Mouse (Mus musculus) urinary bladder, postnatal 4 days (tissue): ENCODE results near the gene Syngap1.
A peak's percentile ranks its signal among the peaks of the same experiment; 100 is the strongest.
"Not testable (repeated sequence)": the region's sequence is repeated elsewhere in the genome, so short reads cannot be mapped to it uniquely, and the experiment has no call there.

Experiments used
- DNase-seq, 2 experiments: peaks; one replicate each; pipeline ENCODE4 v3.0.0; 2021 to 2022; ENCODE audit warnings: low spot score in 2 of 2

Gene Syngap1

DNA sequence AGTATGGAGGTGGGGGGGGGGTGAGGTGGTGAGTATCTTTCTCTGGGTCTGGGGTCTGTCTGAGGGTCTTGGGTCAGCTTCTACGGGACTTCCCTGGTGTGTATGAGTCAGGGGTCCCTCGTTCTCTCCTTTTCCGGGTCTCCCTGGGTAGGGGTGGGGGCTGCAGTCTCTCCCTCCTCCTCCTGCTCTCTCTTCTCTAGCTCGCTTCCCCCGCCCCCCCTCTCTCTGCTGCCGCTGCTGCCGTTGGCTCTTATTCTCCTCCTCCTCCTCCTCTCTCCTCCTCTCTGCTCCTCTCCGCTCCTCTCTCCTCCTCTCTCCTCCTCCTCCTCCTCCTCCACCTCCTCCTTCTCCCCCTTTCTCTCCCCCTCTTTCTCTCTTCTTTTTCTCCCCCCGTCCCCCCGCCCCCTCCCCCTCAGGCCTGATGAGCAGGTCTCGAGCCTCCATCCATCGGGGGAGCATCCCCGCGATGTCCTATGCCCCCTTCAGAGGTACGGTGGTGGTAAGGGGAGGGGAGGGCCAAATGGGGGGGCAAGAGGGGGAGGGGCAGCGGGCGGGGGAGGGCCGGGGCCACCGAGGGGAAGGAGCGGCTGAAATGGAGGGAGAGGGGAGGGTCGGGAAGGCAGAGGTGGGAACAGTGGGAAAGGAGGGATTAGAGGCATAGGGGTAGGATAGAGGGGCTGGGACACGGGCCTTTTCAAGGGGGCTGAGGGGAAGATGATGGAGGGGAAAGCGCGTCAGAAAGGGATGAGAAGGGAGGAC is at the start of gene Syngap1:
Syngap1 (plus strand) TSS at position 223 of the 759 bp plus-strand sequence.
- peak in 1 of 2 experiments; percentile 21 for DNase-seq

DNA sequence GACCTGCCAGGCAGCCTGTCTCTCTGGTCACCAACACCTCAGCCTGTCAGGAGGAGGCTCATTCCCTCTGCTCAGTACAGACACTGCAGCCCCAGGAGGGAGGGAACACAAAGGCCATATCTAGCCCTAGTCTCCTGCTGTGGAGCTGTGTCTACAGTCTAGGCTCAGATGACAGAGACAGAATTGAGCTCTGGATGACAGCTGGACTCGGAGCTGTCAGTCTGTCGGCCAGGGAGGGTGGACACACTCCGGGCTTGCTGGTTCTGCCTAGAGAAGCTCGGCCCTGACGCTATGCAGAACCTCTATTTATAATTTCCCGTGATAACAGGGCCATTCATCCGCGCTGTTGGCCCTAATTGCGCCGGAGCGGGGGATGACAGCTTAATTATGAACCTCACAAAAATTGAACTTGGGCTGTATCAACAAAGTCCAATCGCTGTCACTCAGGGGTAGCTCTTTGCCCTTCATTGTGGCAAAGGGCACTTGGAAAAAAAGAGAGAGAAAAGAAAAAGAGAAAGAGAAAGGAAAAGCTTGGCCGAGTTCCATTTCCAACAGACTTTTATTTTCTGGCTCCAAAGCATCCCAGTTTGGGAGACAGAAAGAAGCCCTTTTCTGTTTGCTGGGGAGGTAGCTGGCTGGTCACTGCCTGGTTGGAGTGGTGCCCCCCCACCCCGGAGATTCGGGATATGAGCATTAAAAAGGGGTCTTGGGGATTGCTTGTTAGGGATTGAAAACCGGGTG is 48.2 kb upstream of the Syngap1 start:
- no peak for DNase-seq

- DNase-seq, result no peak
Measured at GRCm38 (mm10) chr17:26893492-26893891, 47.6 kb upstream of the Syngap1 start.

- DNase-seq, result no peak
Measured at GRCm38 (mm10) chr17:26894342-26894741, 46.7 kb upstream of the Syngap1 start.

DNA sequence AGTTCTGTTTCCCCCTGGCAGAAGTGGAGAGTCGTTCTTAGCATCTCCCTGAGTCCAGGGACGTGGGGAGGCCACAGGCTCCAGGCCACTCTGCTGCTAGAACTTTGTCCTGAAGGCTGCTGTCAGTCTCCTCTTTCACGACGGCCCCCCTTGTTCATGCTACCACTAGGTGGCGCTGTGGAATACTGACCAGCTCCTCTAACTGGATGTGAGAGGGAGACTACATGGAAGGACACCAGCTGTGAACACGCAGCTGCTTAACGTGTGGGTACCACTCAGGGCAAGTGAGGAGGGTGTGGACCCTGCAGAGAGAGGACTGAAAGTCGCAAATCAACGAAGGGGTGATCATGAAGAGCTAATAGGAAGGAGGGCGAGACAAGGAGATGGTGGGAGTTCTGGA is 45.5 kb upstream of the Syngap1 start:
- peak; percentile 37 to 75 for DNase-seq

DNA sequence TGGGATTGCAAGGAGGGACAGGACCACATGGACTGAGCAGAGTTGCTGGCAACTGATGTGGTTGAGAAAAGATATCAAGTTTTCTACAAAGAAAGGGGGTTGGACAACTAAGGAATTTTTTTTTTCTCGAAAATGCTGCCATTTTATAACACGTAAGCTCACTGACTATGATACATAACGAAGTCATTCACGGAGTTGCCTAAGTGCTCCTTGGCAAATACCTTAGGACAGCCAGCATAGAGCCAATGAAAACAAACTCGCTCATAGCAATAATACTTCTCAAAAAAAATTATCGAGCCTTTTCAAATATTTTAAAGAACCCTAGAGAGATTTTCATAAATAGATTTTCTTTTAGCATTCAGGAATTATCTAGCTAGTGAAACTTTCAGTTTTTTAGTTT is 40.1 kb upstream of the Syngap1 start:
- no peak for DNase-seq

- DNase-seq, result no peak
Measured at GRCm38 (mm10) chr17:26904320-26904719, 36.7 kb upstream of the Syngap1 start.

DNA sequence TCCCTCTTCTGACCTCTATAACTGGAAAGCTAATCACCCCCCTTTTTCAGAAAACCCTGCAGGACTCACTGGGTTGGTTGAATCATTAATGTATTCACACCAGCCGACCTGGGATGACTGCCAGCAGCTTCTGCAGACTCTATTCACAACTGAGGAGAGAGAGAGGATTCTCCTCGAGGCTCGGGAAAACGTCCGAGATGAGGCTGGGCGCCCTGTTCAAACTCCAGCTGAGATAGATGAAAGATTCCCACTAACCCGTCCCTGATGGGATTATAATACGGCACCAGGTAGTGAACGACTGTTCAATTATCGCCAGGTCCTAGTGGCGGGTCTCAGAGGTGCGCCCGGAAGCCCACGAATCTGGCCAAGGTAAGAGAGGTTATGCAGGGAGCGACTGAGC is 33.5 kb upstream of the Syngap1 start:
- DNase-seq, result not testable (repeated sequence)

DNA sequence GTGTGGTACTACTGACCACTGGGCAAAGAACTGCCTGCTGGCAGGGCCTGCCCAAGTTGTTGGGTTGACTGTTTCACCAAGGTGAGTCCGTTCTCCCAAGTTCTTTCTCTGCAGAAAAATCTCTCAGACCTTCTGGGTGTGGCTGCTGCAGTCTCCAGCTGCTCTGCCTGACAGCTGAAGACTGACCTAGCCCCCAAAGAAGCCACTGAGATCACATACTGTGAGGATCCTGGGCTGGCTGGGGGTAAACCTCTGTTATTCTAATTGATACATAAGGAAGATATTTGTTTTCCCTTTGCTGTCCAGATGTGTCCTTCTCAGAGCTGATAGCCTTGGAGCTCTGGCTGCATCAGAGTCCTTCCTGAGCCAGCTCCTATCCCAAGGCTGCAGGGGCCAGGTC is 25.8 kb upstream of the Syngap1 start:
- DNase-seq, result no peak

- peak; percentile 99 to 100 for DNase-seq
Measured at GRCm38 (mm10) chr17:26916711-26917482, 24.2 kb upstream of the Syngap1 start, which contains the start of gene Kifc5b. Gene Kifc5b (plus strand): TSS chr17:26917091.

DNA sequence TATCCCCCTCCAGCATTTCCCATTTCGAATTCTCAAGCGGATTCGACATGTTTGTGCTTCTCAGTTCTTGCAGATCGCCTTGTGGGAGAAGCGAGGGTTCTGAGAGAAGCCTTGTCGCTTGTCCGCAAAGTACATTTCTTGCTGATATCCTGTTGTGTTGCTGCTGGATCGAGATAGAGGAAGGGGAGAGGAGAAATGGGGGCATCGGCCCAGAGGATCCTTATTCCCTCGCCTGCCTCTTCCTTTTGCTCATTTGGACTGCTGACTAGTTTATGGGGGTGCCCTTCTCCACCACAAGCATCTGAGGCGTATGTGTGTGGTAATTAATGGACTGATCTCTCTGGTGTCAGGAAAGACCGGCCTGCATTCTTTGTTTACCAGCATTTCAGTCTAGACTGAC is 23.5 kb upstream of the Syngap1 start:
- DNase-seq, result not testable (repeated sequence)

DNA sequence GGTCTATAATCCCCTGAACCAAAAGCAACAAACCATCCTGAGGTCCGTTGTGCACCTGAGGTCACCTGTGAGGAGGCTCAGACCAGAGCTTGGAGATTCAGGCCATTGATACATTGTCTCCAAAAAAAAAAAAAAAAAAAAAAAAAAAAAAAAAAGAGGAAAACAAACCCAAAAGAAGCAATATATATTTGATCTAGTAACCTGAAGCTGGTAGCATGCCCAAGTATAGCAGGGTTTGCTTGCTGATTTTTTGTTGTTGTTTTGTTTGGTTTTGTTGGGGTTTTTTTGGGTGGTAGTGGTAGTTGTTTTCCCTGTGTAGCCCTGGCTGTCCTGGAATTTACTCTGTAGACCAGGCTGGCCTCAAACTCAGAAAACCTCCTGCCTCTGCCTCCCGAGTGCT is 22.7 kb upstream of the Syngap1 start:
- no peak for DNase-seq

DNA sequence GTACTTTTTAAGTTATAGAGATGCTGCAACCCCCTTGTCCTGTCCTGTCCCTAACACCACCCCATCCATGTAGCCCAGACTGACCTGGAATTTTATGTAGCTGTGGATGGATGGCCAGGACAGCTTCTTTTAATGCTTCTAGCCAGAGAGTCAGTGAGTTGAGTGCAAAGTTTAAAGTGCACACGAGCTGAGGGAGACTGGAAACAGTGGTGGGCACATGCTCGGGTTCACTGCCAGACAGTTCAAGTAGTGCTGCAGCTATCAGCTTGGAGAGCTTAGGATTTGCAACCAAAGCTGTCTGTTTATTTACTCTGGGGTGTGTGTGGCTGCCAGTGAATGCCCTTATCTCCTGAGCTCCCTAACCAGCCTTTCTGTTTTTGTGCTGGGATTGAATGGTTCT is 21.5 kb upstream of the Syngap1 start:
- DNase-seq, result not testable (repeated sequence)

- not testable (repeated sequence) for DNase-seq
Measured at GRCm38 (mm10) chr17:26922368-26922767, 18.7 kb upstream of the Syngap1 start.

GRCm38 (mm10) chr17:26925414-26925813 is 15.6 kb upstream of the Syngap1 start:
- not testable (repeated sequence) for DNase-seq

GRCm38 (mm10) chr17:26931795-26932194 is 9.3 kb upstream of the Syngap1 start:
- DNase-seq, result peak; percentile 41 to 61

- DNase-seq, result peak; percentile 94 to 98
Measured at GRCm38 (mm10) chr17:26932839-26933398, 8.1 kb upstream of the Syngap1 start, which contains the start of gene Phf1. Gene Phf1 (plus strand): TSS chr17:26933052.

DNA sequence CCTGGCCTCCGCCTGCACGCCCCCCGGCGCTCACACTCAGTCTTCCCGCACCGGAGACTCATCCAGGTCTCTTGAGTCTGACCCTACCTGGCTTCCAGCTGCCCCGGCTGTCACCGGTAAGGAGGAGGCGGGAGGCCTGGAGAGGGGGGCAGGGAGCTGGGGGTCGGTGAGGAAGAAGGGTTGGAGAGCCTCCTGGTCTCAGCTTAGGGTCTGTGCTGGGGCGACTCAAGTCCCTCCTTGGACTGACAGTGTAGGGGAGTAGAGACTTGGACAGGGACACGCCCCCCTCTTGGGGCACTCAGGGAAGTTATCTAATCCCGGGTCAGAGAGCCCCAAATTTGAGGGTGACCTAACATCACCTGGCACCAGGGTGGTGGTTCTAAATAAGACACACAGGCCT is 7.6 kb upstream of the Syngap1 start:
- DNase-seq, result no peak

DNA sequence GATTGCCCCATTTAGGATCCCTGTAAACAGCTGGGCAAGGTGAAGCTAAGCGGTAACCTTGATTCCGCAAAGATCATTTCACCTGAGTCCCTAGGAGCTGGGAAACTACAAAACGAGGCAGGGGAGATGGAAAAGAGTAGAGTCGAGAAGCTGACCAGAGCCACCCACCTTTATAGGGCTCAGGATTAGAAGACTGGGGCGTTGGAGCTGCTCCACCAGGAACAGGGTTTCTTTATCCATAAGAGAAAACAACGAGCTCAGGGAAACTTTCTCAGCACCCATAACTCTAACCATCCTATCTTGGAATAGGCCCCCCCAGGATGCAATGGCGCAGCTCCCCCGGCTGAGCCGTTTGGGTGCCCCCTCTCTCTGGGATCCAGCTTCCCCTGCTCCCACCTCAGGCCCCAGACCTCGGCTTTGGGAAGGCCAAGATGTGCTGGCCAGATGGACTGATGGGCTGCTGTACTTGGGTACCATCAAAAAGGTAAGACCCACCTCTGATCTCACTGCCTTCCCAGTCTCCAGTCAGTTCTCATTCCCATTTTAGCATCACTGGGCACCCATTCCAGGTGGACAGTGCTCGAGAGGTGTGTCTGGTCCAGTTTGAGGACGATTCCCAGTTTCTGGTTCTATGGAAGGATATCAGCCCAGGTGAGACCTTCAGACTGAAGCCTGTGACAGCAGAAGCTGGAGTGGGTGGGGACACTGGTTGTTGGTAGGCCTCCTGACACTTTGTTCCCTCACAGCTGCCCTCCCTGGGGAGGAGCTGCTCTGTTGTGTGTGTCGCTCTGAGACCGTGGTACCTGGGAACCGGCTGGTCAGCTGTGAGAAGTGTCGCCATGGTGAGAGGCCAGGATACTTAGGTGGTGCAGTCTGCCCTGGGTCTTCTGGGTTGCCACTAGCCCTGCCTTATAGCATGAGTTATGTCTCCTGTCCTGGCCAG is 6.9 kb upstream of the Syngap1 start:
- no peak for DNase-seq

DNA sequence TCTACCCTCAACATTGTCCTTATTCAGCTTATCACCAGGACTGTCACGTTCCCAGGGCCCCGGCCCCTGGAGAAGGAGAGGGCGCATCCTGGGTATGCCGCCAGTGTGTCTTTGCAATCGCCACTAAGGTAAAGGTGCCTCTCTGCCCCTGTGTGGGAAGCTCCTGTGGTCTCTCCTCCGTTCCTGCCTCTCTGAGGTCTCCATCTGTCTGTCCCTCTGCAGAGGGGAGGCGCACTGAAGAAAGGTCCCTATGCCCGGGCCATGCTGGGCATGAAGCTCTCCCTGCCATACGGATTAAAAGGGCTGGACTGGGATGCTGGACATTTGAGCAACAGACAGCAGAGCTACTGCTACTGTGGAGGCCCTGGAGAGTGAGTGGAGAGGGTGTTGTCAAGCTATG is 6.0 kb upstream of the Syngap1 start:
- no peak for DNase-seq

GRCm38 (mm10) chr17:26936453-26936852 is 4.6 kb upstream of the Syngap1 start:
- no peak for DNase-seq
